Mouse (Mus musculus) forebrain, embryonic 10.5 days (tissue): ENCODE measurements around the gene Flg2. TPM values are rescaled to one million over a fixed set of nuclear protein-coding genes. Genes with fewer than 3 reads are reported as not detected.

ENCODE experiments used
- DNase-seq: peaks from one replicate; pipeline ENCODE4 v3.0.0-alpha.2; 2017; ENCODE audit warnings: low spot score; ENCODE audit errors: extremely low spot score
- H3K27ac ChIP-seq: fragments of 300-500 bp; sonication (generic); 2 replicates; pipeline ENCODE4 v1.5.1; 2016; ENCODE audit warnings: mild to moderate bottlenecking
- H3K27me3 ChIP-seq: fragments of 300-500 bp; sonication (generic); 2 replicates; pipeline ENCODE4 v1.6.1; 2016; ENCODE audit warnings: mild to moderate bottlenecking; ENCODE audit not compliant: poor library complexity, severe bottlenecking
- H3K36me3 ChIP-seq: fragments of 300-500 bp; sonication (generic); replicated peaks from 2 replicates; pipeline ENCODE4 v1.6.1; 2016; ENCODE audit warnings: mild to moderate bottlenecking, moderate library complexity
- H3K4me1 ChIP-seq: fragments of 300-500 bp; sonication (generic); 2 replicates; pipeline ENCODE4 v1.6.1; 2016
- H3K4me3 ChIP-seq: fragments of 300-500 bp; sonication (generic); 2 replicates; pipeline ENCODE4 v1.5.1; 2016; ENCODE audit warnings: mild to moderate bottlenecking, moderate library complexity
- H3K9me3 ChIP-seq: fragments of 300-500 bp; sonication (generic); 2 replicates; pipeline ENCODE4 v1.6.1; 2016; ENCODE audit warnings: mild to moderate bottlenecking, moderate library complexity
- WGBS: fragments of 180-500 bp; shearing (Covaris S2); methylation state at CpG from one replicate; pipeline ENCODE4 v1.1.7; 2016; 5-methylcytosine and 5-hydroxymethylcytosine counted together
- polyA plus RNA-seq: library from polyadenylated mRNA; unstranded; fragments of >200 nt; fragmentation: Nextera tagmentation; extraction: Ambion mirVana; gene quantifications from 2 replicates; pipeline ENCODE4 v1.2.1, GENCODE M21; 2016

Gene Flg2
- polyA plus RNA-seq, result not detected in 2 replicates

DNA sequence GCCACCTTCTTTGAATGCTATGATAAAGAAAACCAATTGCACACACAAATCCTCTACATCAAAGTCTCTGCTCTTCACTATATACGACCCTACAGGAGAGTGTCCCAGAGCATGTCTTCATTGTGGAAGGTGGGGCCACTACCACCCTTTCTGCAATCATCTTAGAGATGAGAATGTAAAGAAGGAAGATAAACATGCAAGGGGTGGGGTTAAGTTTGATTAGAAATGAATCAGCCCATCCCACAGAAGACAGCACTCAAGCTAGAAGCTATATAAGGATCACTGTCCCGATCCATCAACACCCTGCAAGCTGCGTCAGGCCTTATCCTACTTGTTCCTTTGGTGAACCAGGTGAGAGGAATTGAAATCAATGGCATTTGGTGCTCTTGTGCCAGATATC lies at the start of gene Flg2:
Gene Flg2 (plus strand): TSS at position 301 of the 400 bp plus-strand sequence.
- no peaks in the 10 kb centered on the region for H3K36me3 ChIP-seq
- DNase-seq, result no peak
- H3K27me3 ChIP-seq, result no peaks in the 10 kb centered on the region
- H3K4me1 ChIP-seq, result no peaks in the 10 kb centered on the region
- 89% methylated on average over 3 of the region's 3 CpGs for WGBS
- no peak within 1 kb of the TSS for H3K27ac ChIP-seq
- no peak within 1 kb of the TSS for H3K4me3 ChIP-seq
- H3K9me3 ChIP-seq, result peaks cover 7% of the 10 kb centered on the region; the same call in 1 of the 2 replicates

DNA sequence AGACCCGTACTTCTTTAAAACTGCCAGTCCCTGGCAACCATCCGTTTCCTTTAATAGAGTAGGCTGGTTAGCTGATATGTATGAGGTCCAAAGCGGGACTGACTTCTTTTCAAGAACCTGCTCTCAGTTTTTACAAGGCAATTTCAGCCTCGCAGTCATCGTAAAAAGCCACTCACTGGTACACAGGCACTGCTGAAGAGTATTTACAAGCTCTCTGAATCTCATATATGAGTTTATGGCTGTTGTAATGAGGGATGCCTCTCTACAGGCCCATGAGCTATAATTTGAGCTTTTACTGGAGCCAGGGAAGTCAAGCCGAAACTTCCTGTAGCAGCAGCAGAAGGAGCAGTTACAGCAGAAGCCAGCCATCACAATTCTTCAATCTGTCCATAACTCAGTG lies 34.6 kb upstream of the Flg2 start:
- no peak for DNase-seq
- H3K36me3 ChIP-seq, result no peaks in the 10 kb centered on the region
- H3K27ac ChIP-seq, result no peak overlapping the region
- H3K4me1 ChIP-seq, result no peaks in the 10 kb centered on the region
- H3K9me3 ChIP-seq, result no peaks in the 10 kb centered on the region
- no peak overlapping the region for H3K4me3 ChIP-seq
- WGBS, result 89% methylated on average over 6 of the region's 6 CpGs
- H3K27me3 ChIP-seq, result no peaks in the 10 kb centered on the region

DNA sequence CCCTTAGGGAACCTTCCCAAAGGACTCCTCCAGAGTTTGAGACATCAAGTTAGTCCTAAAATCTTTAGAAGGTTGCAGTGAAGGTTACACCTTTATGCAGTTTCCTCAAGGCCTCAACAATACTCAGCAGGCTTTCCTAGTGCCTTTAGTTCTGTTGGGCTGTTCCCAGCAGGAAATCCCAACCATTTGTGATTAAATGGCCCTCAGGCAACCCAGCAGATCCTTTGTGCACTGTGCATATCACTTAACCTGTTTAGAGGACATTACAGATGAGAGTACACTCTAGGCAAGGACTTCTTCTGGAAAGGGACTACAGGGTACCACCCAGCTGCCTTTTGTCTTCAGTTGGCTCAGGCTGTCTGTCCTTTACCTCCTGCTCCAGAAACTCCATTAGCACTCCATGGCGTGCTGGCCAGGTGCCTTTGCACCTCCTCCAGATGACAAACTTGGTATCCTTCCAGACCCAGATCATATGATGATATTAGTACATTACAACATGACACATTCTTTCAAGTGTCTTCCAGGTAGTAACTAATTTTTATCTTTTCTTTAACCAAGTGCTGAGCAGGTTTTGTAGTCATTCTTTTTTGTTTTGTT lies 34.0 kb upstream of the Flg2 start:
- Histone ChIP-seq H3K27me3 (no peaks in the 10 kb centered on the region), H3K36me3 (no peaks in the 10 kb centered on the region), H3K9me3 (no peaks in the 10 kb centered on the region), H3K27ac (no peak overlapping the region), H3K4me1 (no peaks in the 10 kb centered on the region), H3K4me3 (no peak overlapping the region)
- DNase-seq, result no peak
- 59% methylated on average over 1 of the region's 1 CpGs for WGBS

GRCm38 (mm10) chr3:93180856-93181255 lies 16.2 kb upstream of the Flg2 start:
- DNase-seq, result no peak
- H3K4me3 ChIP-seq, result no peak overlapping the region
- H3K36me3 ChIP-seq, result no peaks in the 10 kb centered on the region
- WGBS, result 95% methylated on average over 4 of the region's 4 CpGs
- no peaks in the 10 kb centered on the region for H3K27me3 ChIP-seq
- H3K4me1 ChIP-seq, result no peaks in the 10 kb centered on the region
- H3K27ac ChIP-seq, result no peak overlapping the region
- H3K9me3 ChIP-seq, result no peaks in the 10 kb centered on the region

GRCm38 (mm10) chr3:93201955-93202354 lies 4.9 kb downstream of the Flg2 start:
- H3K27ac ChIP-seq, result no peak overlapping the region
- no peaks in the 10 kb centered on the region for H3K4me1 ChIP-seq
- WGBS, result 94% methylated on average over 2 of the region's 2 CpGs
- no peaks in the 10 kb centered on the region for H3K36me3 ChIP-seq
- H3K4me3 ChIP-seq, result no peak overlapping the region
- no peaks in the 10 kb centered on the region for H3K27me3 ChIP-seq
- DNase-seq, result no peak
- peaks cover 35% of the 10 kb centered on the region for H3K9me3 ChIP-seq

DNA sequence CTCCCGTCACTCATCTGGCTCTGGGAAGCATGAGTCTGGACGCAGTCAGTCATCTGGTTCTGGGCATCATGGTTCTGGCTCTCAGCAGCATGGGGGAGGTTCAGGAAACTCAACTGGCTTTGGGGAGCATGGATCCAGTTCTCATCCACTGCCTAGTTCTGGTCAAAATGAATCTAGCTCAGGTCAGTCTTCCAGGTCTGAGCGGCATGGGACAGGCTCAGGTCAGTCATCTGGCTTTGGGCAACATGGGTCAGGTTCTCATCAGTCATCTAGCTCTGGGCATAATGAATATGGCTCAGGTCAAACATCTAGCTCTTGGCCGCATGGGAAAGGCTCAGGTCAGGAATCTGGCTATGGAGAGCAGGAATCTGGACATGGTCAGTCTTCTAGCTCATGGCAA lies 5.4 kb downstream of the Flg2 start:
- Histone ChIP-seq H3K36me3 (no peaks in the 10 kb centered on the region), H3K27me3 (no peaks in the 10 kb centered on the region)

More for the DNA sequence above, 5.4 kb downstream of the Flg2 start:
- DNase-seq, result no peak
- WGBS, result 91% methylated on average over 4 of the region's 4 CpGs
- Histone ChIP-seq H3K27ac (no peak overlapping the region), H3K4me1 (no peaks in the 10 kb centered on the region), H3K9me3 (peaks cover 35% of the 10 kb centered on the region), H3K4me3 (no peak overlapping the region)

Other genes with a start within 250 kb of the Flg2 start
- not detected in 2 replicates for gene Lce3d, start 239.9 kb upstream of the Flg2 start, polyA plus RNA-seq
- gene Lce3e, start 230.2 kb upstream of the Flg2 start, polyA plus RNA-seq, result not detected in 2 replicates
- not detected in 2 replicates for gene Lce3f, start 205.1 kb upstream of the Flg2 start, polyA plus RNA-seq
- gene Crct1, start 181.6 kb upstream of the Flg2 start, polyA plus RNA-seq, result 0.31 TPM in 1 of 2 replicates, not detected in the other
- gene Lce1m, start 178.2 kb upstream of the Flg2 start, polyA plus RNA-seq, result not detected in 2 replicates
- not detected in 2 replicates for gene Gm4858, start 128.5 kb upstream of the Flg2 start, polyA plus RNA-seq
- not detected in 2 replicates for gene Crnn, start 52.5 kb upstream of the Flg2 start, polyA plus RNA-seq
- not detected in 2 replicates for gene Flg, start 76.2 kb downstream of the Flg2 start, polyA plus RNA-seq
- gene Hrnr, start 122.5 kb downstream of the Flg2 start, polyA plus RNA-seq, result not detected in 2 replicates
- not detected in 2 replicates for gene Rptn, start 196.4 kb downstream of the Flg2 start, polyA plus RNA-seq
- gene Tchh, start 245.1 kb downstream of the Flg2 start, polyA plus RNA-seq, result 0.30 and 0.37 TPM in 2 replicates